In genomic region chr1:36172941-36173340, GRCm38 (mm10) we compare ENCODE assay signal across 13 mouse cellular contexts.
"Had no signal": no experiment of that assay in that cellular context is flagged by ENCODE, and none has a peak within 500 bp of the region (broad histone marks: within the 10 kb centered on the region; RNA-seq: fewer than 3 reads in every experiment).

No protein-coding gene starts in this region.

- H3K4me3 ChIP-seq: limb, embryonic 12.5 days; liver, embryonic 13.5 days; midbrain, embryonic 10.5 days; myocyte; neural tube, embryonic 15.5 days had no signal

- H3K9ac ChIP-seq: limb, embryonic 12.5 days; liver, embryonic 13.5 days; neural tube, embryonic 15.5 days had no signal

- ATAC-seq: intestine, postnatal 0 days had no signal

- H3K4me1 ChIP-seq: liver, embryonic 13.5 days; midbrain, embryonic 10.5 days; neural tube, embryonic 15.5 days had no signal

- DNase-seq: liver; liver, embryonic 13.5 days; lung, adult 18-20 months; lung, postnatal 36 days; midbrain, embryonic 14.5 days; right cerebral cortex, adult 18-20 months; right cerebral cortex, postnatal 25 days; thymus, postnatal 4 days had no signal

- H3K27ac ChIP-seq: limb, embryonic 12.5 days; liver, embryonic 13.5 days; midbrain, embryonic 10.5 days; neural tube, embryonic 15.5 days had no signal

- H3K27me3 ChIP-seq: limb, embryonic 12.5 days; liver, embryonic 13.5 days; neural tube, embryonic 15.5 days had no signal

- H3K4me2 ChIP-seq: limb, embryonic 12.5 days; liver, embryonic 13.5 days; neural tube, embryonic 15.5 days had no signal

- H3K9me3 ChIP-seq: limb, embryonic 12.5 days; liver, embryonic 13.5 days; midbrain, embryonic 10.5 days; neural tube, embryonic 15.5 days had no signal
